Mouse (Mus musculus): ENCODE results near the gene Cbr4. TPM values are rescaled to one million over a fixed set of nuclear protein-coding genes. Genes with fewer than 3 reads are reported as not detected.
A peak's percentile ranks its signal among the peaks of the same experiment; 100 is the strongest.

Cbr4 gene
- total and polyA plus RNA-seq, 3 experiments = 37.0 to 59.1 (median 40.2) TPM

- TF ChIP-seq NELFE (IDR thresholded peaks at IDR 0.05; ENCODE audit: low read depth, low read length) (no peak), EP300 (IDR thresholded peaks at IDR 0.05; ENCODE audit: low read length) (peak; percentile 60), UBTF (IDR thresholded peaks at IDR 0.05; ENCODE audit: low read depth, low read length) (no peak), POLR2AphosphoS2 (IDR thresholded peaks at IDR 0.05; ENCODE audit: low read depth, low read length) (no peak)
Observed at GRCm38 (mm10) chr8:61475251-61475673, 12.3 kb upstream of the Cbr4 start (continued).

- DNase-seq (ENCODE audit: extremely low read depth) = peak; percentile 17
- no peaks in the 10 kb centered on the region for H3K36me3 ChIP-seq (replicated peaks in 1 of 2; ENCODE audit: control insufficient read depth in 1 of 2, insufficient read depth in 1 of 2, low read length in 1 of 2)
- H3K4me3 ChIP-seq (replicated peaks in 1 of 3; ENCODE audit: low read depth in 2 of 3, low read length in 2 of 3, poor library complexity in 1 of 3) = no peak overlapping the region
- no peak for TF ChIP-seq MYC (IDR thresholded peaks at IDR 0.05; ENCODE audit: low read depth, low read length)
- no peak for TF ChIP-seq MXI1 (IDR thresholded peaks at IDR 0.05; ENCODE audit: low read depth, low read length)
- peaks cover 11 to 25% of the 10 kb centered on the region in 2 experiments for H3K4me1 ChIP-seq (ENCODE audit: control insufficient read depth in 1 of 2, insufficient read depth in 2 of 2)
- in situ Hi-C loops (cut with MboI; ENCODE audit: low pct_ligation_motif_present, low pct_unique_long_range_greater_than_20kb, low sequenced_read_pairs) = loop anchor here (10.0 kb wide), 1 partner anchor 91 kb away; no protein-coding TSS in a partner anchor
- dilution Hi-C loops (cut with MboI; ENCODE audit: extremely low pct_ligation_motif_present, extremely low pct_unique_long_range_greater_than_20kb, low sequenced_read_pairs) = no loop called here
- H3K79me2 ChIP-seq (replicated peaks; ENCODE audit: control insufficient read depth, extremely low read depth, insufficient read depth, poor library complexity, severe bottlenecking) = no peaks in the 10 kb centered on the region
- H3K27ac ChIP-seq (ENCODE audit: insufficient read depth, low read depth) = no peak overlapping the region
- no peak overlapping the region for H3K9ac ChIP-seq (ENCODE audit: insufficient read depth, low read depth)
- no peaks in the 10 kb centered on the region for H3K27me3 ChIP-seq (replicated peaks)
- H3K4me2 ChIP-seq (ENCODE audit: insufficient read depth, low read depth, poor library complexity, severe bottlenecking) = no peak overlapping the region
- no peaks in the 10 kb centered on the region for H3K9me3 ChIP-seq (replicated peaks; ENCODE audit: low read length)
Observed at GRCm38 (mm10) chr8:61476160-61476559, 11.4 kb upstream of the Cbr4 start.

DNA sequence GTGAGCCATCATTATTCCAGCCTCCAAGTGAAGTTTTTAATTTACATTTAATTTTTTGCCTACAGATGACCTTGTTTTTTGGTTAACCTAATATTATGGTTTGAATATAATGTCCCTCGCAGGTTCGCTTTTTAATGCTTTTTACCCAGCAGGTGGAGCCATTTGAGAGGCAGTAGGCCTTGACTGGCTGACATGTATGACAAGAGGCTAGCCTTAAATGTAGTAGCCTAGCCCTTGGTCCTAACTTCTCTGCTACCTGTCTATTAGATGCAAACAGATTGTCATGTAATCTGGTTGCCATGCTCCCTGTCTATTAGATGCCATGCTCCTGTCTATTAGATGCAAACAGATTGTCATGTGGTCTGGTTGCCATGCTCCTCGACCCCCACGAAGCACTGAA is 9.4 kb upstream of the Cbr4 start:
- H3K36me3 ChIP-seq (replicated peaks in 1 of 2; ENCODE audit: control insufficient read depth in 1 of 2, insufficient read depth in 1 of 2, low read length in 1 of 2) = no peaks in the 10 kb centered on the region
- no peaks in the 10 kb centered on the region for H3K79me2 ChIP-seq (replicated peaks; ENCODE audit: control insufficient read depth, extremely low read depth, insufficient read depth, poor library complexity, severe bottlenecking)
- no peak overlapping the region for H3K27ac ChIP-seq (ENCODE audit: insufficient read depth, low read depth)
- peak; percentile 18 for DNase-seq (ENCODE audit: extremely low read depth)
- no peak overlapping the region for H3K9ac ChIP-seq (ENCODE audit: insufficient read depth, low read depth)
- H3K27me3 ChIP-seq (replicated peaks) = no peaks in the 10 kb centered on the region
- H3K9me3 ChIP-seq (replicated peaks; ENCODE audit: low read length) = no peaks in the 10 kb centered on the region
- in situ Hi-C loops (cut with MboI; ENCODE audit: low pct_ligation_motif_present, low pct_unique_long_range_greater_than_20kb, low sequenced_read_pairs) (loop anchor here (10.0 kb wide), 1 partner anchor 93 kb away; no protein-coding TSS in a partner anchor), dilution Hi-C loops (cut with MboI; ENCODE audit: extremely low pct_ligation_motif_present, extremely low pct_unique_long_range_greater_than_20kb, low sequenced_read_pairs) (no loop called here)
- no peak overlapping the region for H3K4me3 ChIP-seq (replicated peaks in 1 of 3; ENCODE audit: low read depth in 2 of 3, low read length in 2 of 3, poor library complexity in 1 of 3)
- TF ChIP-seq ZKSCAN1 (IDR thresholded peaks at IDR 0.05; ENCODE audit: borderline replicate concordance, low read depth, low read length) = no peak
- TF ChIP-seq CTCF (conservative IDR thresholded peaks at IDR 0.05 in 1 of 2, IDR thresholded peaks at IDR 0.05 in 1 of 2; ENCODE audit: low read depth in 2 of 2, low read length in 2 of 2) = peak in 1 of 2 experiments; percentile 57; a peak in 2 of 4 replicates
- peak; percentile 35 for TF ChIP-seq RAD21 (IDR thresholded peaks at IDR 0.05; ENCODE audit: low read depth, low read length)
- peak; percentile 46 for TF ChIP-seq SMC3 (IDR thresholded peaks at IDR 0.05; ENCODE audit: low read depth, low read length)
- peaks cover 11 to 25% of the 10 kb centered on the region in 2 experiments for H3K4me1 ChIP-seq (ENCODE audit: control insufficient read depth in 1 of 2, insufficient read depth in 2 of 2)
- H3K4me2 ChIP-seq (ENCODE audit: insufficient read depth, low read depth, poor library complexity, severe bottlenecking) = no peak overlapping the region

DNA sequence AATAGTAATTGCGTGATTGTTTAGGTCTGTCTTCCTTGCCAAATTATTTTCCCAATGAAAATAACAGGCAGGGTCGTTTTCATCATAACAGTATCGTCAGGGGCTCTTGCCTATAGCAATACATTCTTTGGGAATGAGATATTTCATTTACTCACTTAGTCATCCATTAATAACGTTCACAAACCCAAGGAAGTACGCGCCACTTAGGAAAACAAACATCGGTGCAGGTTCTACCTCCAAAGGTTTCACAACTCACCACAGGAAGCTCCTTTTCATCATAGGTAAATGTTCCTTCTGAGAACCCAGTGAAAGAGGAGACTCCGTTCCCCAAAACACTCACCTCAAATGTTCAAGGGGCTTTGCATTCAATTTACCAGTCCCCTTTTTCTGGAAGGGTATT is 8.7 kb upstream of the Cbr4 start:
- Histone ChIP-seq H3K36me3 (replicated peaks in 1 of 2; ENCODE audit: control insufficient read depth in 1 of 2, insufficient read depth in 1 of 2, low read length in 1 of 2) (no peaks in the 10 kb centered on the region), H3K79me2 (replicated peaks; ENCODE audit: control insufficient read depth, extremely low read depth, insufficient read depth, poor library complexity, severe bottlenecking) (no peaks in the 10 kb centered on the region), H3K27ac (ENCODE audit: insufficient read depth, low read depth) (no peak overlapping the region), H3K4me3 (replicated peaks in 1 of 3; ENCODE audit: low read depth in 2 of 3, low read length in 2 of 3, poor library complexity in 1 of 3) (no peak overlapping the region), H3K27me3 (replicated peaks) (no peaks in the 10 kb centered on the region), H3K9ac (ENCODE audit: insufficient read depth, low read depth) (no peak overlapping the region), H3K4me1 (ENCODE audit: control insufficient read depth in 1 of 2, insufficient read depth in 2 of 2) (peaks cover 11 to 25% of the 10 kb centered on the region in 2 experiments), H3K9me3 (replicated peaks; ENCODE audit: low read length) (no peaks in the 10 kb centered on the region), H3K4me2 (ENCODE audit: insufficient read depth, low read depth, poor library complexity, severe bottlenecking) (no peak overlapping the region)
- DNase-seq (ENCODE audit: extremely low read depth) = no peak
- in situ Hi-C loops (cut with MboI; ENCODE audit: low pct_ligation_motif_present, low pct_unique_long_range_greater_than_20kb, low sequenced_read_pairs) = loop anchor here (10.0 kb wide), 1 partner anchor 94 kb away; no protein-coding TSS in a partner anchor
- dilution Hi-C loops (cut with MboI; ENCODE audit: extremely low pct_ligation_motif_present, extremely low pct_unique_long_range_greater_than_20kb, low sequenced_read_pairs) = no loop called here
- TF ChIP-seq CTCF (conservative IDR thresholded peaks at IDR 0.05 in 1 of 2, IDR thresholded peaks at IDR 0.05 in 1 of 2; ENCODE audit: low read depth in 2 of 2, low read length in 2 of 2) (no peak), EP300 (IDR thresholded peaks at IDR 0.05; ENCODE audit: low read length) (no peak), UBTF (IDR thresholded peaks at IDR 0.05; ENCODE audit: low read depth, low read length) (no peak), GABPA (IDR thresholded peaks at IDR 0.05; ENCODE audit: insufficient replicate concordance, low read depth, low read length) (no peak), HCFC1 (IDR thresholded peaks at IDR 0.05; ENCODE audit: low read depth, low read length) (no peak), ZC3H11A (IDR thresholded peaks at IDR 0.05; ENCODE audit: low read depth, low read length) (no peak), PAX5 (IDR thresholded peaks at IDR 0.05; ENCODE audit: low read length) (no peak), POLR2A (IDR thresholded peaks at IDR 0.05; ENCODE audit: low read depth, low read length) (no peak), E2F4 (IDR thresholded peaks at IDR 0.05; ENCODE audit: insufficient replicate concordance, low read depth, low read length) (no peak), MXI1 (IDR thresholded peaks at IDR 0.05; ENCODE audit: low read depth, low read length) (no peak), MAX (IDR thresholded peaks at IDR 0.05; ENCODE audit: low read length) (no peak), BHLHE40 (IDR thresholded peaks at IDR 0.05; ENCODE audit: low read depth, low read length) (no peak), ELF1 (IDR thresholded peaks at IDR 0.05; ENCODE audit: low read depth, low read length) (no peak), IRF4 (IDR thresholded peaks at IDR 0.05; ENCODE audit: low read depth, low read length) (no peak), POLR2AphosphoS2 (IDR thresholded peaks at IDR 0.05; ENCODE audit: low read depth, low read length) (no peak), NRF1 (IDR thresholded peaks at IDR 0.05; ENCODE audit: low read depth, low read length) (no peak), SIN3A (IDR thresholded peaks at IDR 0.05; ENCODE audit: low read length) (no peak)

Data from CH12.LX (cell line).